Mouse (Mus musculus) ES-E14 (cell line): ENCODE measurements around the gene Ksr2. TPM values are rescaled to one million over a fixed set of nuclear protein-coding genes. Genes with fewer than 3 reads are reported as not detected.
"Not testable (repeated sequence)": the region's sequence is repeated elsewhere in the genome, so short reads cannot be mapped to it uniquely, and the experiment has no call there.

Source experiments
- DNase-seq: peaks from one replicate; pipeline ENCODE4 v3.0.0-alpha.2; 2013; ENCODE audit warnings: low read depth, low spot score
- H3K27ac ChIP-seq: 2 replicates; pipeline ENCODE4 v1.5.1; 2012; ENCODE audit warnings: low read depth, mild to moderate bottlenecking, low read length, moderate library complexity, mixed read lengths; ENCODE audit not compliant: poor library complexity, insufficient read depth, severe bottlenecking
- H3K36me3 ChIP-seq: 2 replicates; pipeline ENCODE4 v1.6.1; 2012; ENCODE audit warnings: mild to moderate bottlenecking, low read length, moderate library complexity, mixed read lengths; ENCODE audit not compliant: control insufficient read depth, poor library complexity, insufficient read depth, severe bottlenecking
- H3K4me1 ChIP-seq, 2 experiments: fragments of 150-350 bp in 1 of 2; sonication (generic) in 1 of 2; 2 replicates each; pipeline ENCODE4 v1.6.1; 2012; ENCODE audit warnings: low read length in 2 of 2, mild to moderate bottlenecking in 1 of 2, mixed read lengths in 1 of 2; ENCODE audit not compliant: control insufficient read depth in 2 of 2, insufficient read depth in 2 of 2, poor library complexity in 1 of 2
- H3K4me3 ChIP-seq, 2 experiments: fragments of 150-350 bp in 1 of 2; sonication (generic) in 1 of 2; 2 replicates each; pipeline ENCODE4 v1.5.1; 2012; ENCODE audit warnings: low read length in 2 of 2, low read depth in 1 of 2, mild to moderate bottlenecking in 1 of 2, mixed read lengths in 1 of 2; ENCODE audit not compliant: insufficient read depth in 1 of 2, poor library complexity in 1 of 2, severe bottlenecking in 1 of 2
- H3K9ac ChIP-seq: 2 replicates; pipeline ENCODE4 v1.6.1; 2012; ENCODE audit warnings: low read depth, mild to moderate bottlenecking, low read length, mixed read lengths; ENCODE audit not compliant: poor library complexity, insufficient read depth, severe bottlenecking
- H3K9me3 ChIP-seq: fragments of 150-350 bp; sonication (generic); 2 replicates; pipeline ENCODE4 v1.6.1; 2012; ENCODE audit warnings: low read depth, mild to moderate bottlenecking, low read length; ENCODE audit not compliant: control insufficient read depth, insufficient read depth
- CHD2 ChIP-seq: IDR thresholded peaks from 2 replicates; pipeline ENCODE4 v1.6.1; 2014; ENCODE audit warnings: mild to moderate bottlenecking, low read depth, low read length, inconsistent platforms
- HCFC1 ChIP-seq: IDR thresholded peaks from 2 replicates; pipeline ENCODE4 v1.6.1; 2012; ENCODE audit warnings: low read length, inconsistent platforms, borderline replicate concordance; ENCODE audit not compliant: insufficient read depth
- MAFK ChIP-seq: IDR thresholded peaks from 2 replicates; pipeline ENCODE4 v1.6.1; 2014; ENCODE audit warnings: mild to moderate bottlenecking, low read depth, low read length, inconsistent platforms; ENCODE audit not compliant: insufficient read depth
- ZC3H11A ChIP-seq: IDR thresholded peaks from 2 replicates; pipeline ENCODE4 v1.6.1; 2012; ENCODE audit warnings: low read depth, mild to moderate bottlenecking, inconsistent platforms, low read length, borderline replicate concordance
- ZNF384 ChIP-seq: IDR thresholded peaks from 2 replicates; pipeline ENCODE4 v1.6.1; 2012; ENCODE audit warnings: low read depth, low read length, inconsistent platforms
- in situ Hi-C, 2 experiments: fragments of 600-800 bp; cut with MboI; formaldehyde crosslinking; loops; one replicate each; pipeline ENCODE4 v1.15.1; 2025; ENCODE audit warnings: low sequenced_read_pairs in 2 of 2, inconsistent platforms in 1 of 2; ENCODE audit not compliant: unreplicated experiment in 2 of 2
- total RNA-seq: library from RNA; depleted of rRNA; stranded (reverse); fragments of 300-350 nt; gene quantifications from 2 replicates; pipeline ENCODE4 v1.2.3, GENCODE M21; 2012

Ksr2 gene
- total RNA-seq, 1 experiment: 0.67 TPM

GRCm38 (mm10) chr5:117614331-117615024 lies 200.7 kb downstream of the Ksr2 start:
- no peaks in the 10 kb centered on the region for H3K9me3 ChIP-seq
- no peak overlapping the region for H3K9ac ChIP-seq
- peak; percentile 74 for DNase-seq
- no peaks in the 10 kb centered on the region for H3K36me3 ChIP-seq
- H3K4me3 ChIP-seq: no peak overlapping the region
- in situ Hi-C loops: loop anchor here in 1 of 2 experiments (10.0 kb wide), 1 partner anchor 220 kb away; no protein-coding TSS in a partner anchor
- TF ChIP-seq ZNF384: peak; percentile 97
- TF ChIP-seq CHD2: no peak
- no peak overlapping the region for H3K27ac ChIP-seq
- H3K4me1 ChIP-seq: no peaks in the 10 kb centered on the region

DNA sequence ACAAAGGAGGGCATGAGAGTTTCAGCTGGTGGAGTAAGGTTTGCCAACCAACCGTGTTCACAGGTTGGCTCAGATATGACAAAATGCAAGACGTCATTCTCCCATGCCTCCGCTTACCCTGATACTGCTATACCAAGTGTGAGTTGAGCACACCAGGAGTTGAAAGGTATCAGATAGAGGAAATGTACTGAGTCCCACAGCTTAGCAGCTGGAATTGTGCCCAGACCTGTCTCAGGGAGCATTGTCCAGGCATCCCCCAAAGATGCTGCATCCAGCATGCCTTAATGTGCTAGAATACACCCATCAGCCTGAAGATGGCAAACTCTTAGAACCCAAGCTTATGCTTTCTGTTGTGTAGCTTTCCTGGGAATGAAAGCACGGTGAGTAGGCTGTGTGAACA lies 206.5 kb downstream of the Ksr2 start:
- no peak for DNase-seq
- no peak overlapping the region for H3K9ac ChIP-seq
- H3K27ac ChIP-seq: no peak overlapping the region
- no peaks in the 10 kb centered on the region for H3K4me1 ChIP-seq
- H3K9me3 ChIP-seq: no peaks in the 10 kb centered on the region
- in situ Hi-C loops: no loop called here
- TF ChIP-seq HCFC1 (no peak), CHD2 (no peak), ZNF384 (no peak), ZC3H11A (no peak), MAFK (no peak)
- no peaks in the 10 kb centered on the region for H3K36me3 ChIP-seq
- H3K4me3 ChIP-seq: no peak overlapping the region

DNA sequence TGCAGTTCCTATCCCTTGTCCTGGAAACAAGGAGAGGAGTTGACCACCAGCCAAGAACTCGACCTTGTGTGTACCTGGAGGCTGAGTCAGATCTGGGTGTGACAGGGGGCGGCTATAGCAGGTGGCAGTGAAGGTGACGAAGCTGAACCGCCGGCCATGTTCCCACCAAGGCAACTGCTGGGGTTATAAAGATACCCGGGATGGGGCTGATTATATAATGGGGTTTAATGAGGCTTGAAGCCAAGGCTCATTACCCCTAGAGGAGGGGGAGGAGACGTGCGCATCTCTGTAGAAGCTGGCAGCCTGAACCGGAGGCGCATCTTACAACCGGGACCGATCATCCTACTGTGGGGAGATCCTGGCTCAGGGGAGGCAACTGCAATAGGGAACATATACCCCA lies 208.4 kb downstream of the Ksr2 start:
- H3K36me3 ChIP-seq: no peaks in the 10 kb centered on the region
- H3K4me3 ChIP-seq: no peak overlapping the region
- H3K27ac ChIP-seq: no peak overlapping the region
- in situ Hi-C loops: no loop called here
- DNase-seq: no peak
- H3K9ac ChIP-seq: no peak overlapping the region
- H3K4me1 ChIP-seq: no peaks in the 10 kb centered on the region; a peak in 1 of 4 replicates
- no peak for TF ChIP-seq ZC3H11A
- TF ChIP-seq HCFC1: no peak
- TF ChIP-seq CHD2: no peak
- TF ChIP-seq MAFK: no peak
- TF ChIP-seq ZNF384: no peak
- no peaks in the 10 kb centered on the region for H3K9me3 ChIP-seq

DNA sequence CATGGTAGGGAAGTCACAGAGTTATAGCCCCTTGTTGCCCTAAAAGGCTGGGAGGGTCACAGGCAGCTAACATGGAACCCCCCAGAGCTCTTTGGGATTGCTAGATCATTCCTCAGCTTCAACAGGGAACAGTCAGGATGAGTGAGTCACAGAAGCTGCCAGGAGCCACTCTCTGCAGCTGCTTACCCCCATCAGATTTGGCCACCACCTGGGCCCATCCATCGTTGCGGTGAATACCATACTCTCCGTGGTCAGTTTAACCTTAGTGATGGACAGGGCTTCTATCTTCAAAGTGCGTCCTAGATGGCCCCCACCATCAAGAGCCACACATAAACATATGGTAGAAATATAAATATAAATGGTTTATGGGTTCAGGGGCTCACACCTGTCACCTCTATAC lies 209.4 kb downstream of the Ksr2 start:
- DNase-seq, in situ Hi-C loops, H3K9me3 ChIP-seq, H3K4me3 ChIP-seq, H3K36me3 ChIP-seq, H3K27ac ChIP-seq, H3K9ac ChIP-seq, H3K4me1 ChIP-seq: not testable (repeated sequence)

- Histone ChIP-seq H3K36me3 (no peaks in the 10 kb centered on the region), H3K9ac (no peak overlapping the region), H3K4me1 (no peaks in the 10 kb centered on the region; a peak in 1 of 4 replicates), H3K4me3 (no peak overlapping the region), H3K27ac (no peak overlapping the region), H3K9me3 (no peaks in the 10 kb centered on the region)
- DNase-seq: peak; percentile 11
- in situ Hi-C loops: no loop called here
- TF ChIP-seq CHD2 (no peak), MAFK (no peak), ZNF384 (no peak), HCFC1 (no peak), ZC3H11A (no peak)
Measured at GRCm38 (mm10) chr5:117626907-117627306, 213.1 kb downstream of the Ksr2 start.
